Mouse (Mus musculus): Measurements from ENCODE around the gene Alkbh4.

- TF ChIP-seq CTCF (IDR thresholded peaks at IDR 0.05; ENCODE audit: low read depth) (no peak), EP300 (IDR thresholded peaks at IDR 0.05; ENCODE audit: low read depth) (no peak)
Observed at GRCm38 (mm10) chr5:136095089-136095488, 40.9 kb upstream of the Alkbh4 start.
